Mouse (Mus musculus): ENCODE results near the gene Ippk. TPM values are rescaled to one million over a fixed set of nuclear protein-coding genes. Genes with fewer than 3 reads are reported as not detected.

Ippk gene
- polyA plus RNA-seq, 1 experiment from 2014 or later = 17.9 TPM

GRCm38 (mm10) chr13:49421959-49422358 lies 910 bp downstream of the Ippk start:
- 10% methylated on average over 4 of the region's 4 CpGs for WGBS
- H3K27ac ChIP-seq (ENCODE audit: low read length) = no peak overlapping the region
- no peaks in the 10 kb centered on the region for H3K27me3 ChIP-seq (ENCODE audit: insufficient read depth, low read length)
- H3K9ac ChIP-seq (replicated peaks; ENCODE audit: low read length) = peak overlapping the region; percentile 88
- no peak for ATAC-seq (ENCODE audit: low FRiP score, low TSS enrichment)
- peaks cover 24% of the 10 kb centered on the region for H3K4me1 ChIP-seq (ENCODE audit: insufficient read depth, low read length)
- H3K9me3 ChIP-seq (ENCODE audit: low read length) = no peaks in the 10 kb centered on the region
- peak overlapping the region; percentile 94 for H3K4me2 ChIP-seq (replicated peaks; ENCODE audit: low read depth, low read length)
- no peaks in the 10 kb centered on the region for H3K36me3 ChIP-seq (ENCODE audit: insufficient read depth, low read length)
- H3K4me3 ChIP-seq (ENCODE audit: low read length) = peak overlapping the region; percentile 95

DNA sequence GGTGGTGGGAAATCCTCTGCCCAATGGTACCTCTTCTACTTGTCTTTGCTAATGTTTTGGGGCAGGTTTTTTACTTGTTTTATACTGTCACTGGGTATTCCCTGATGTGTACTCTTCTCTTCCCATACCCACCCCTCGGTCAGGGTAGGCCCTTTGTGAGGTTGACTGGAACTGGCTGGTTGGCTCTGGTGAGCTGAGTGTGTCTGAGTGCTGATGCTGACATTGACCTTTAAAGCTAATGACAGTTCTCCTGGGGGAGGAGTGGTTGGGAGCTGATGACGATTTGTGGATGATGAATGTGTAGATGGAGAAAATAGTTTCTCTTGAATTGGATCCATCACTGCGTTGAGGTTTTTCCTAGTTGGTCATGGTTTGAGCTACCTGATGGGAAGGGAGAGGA lies 5.7 kb downstream of the Ippk start:
- Histone ChIP-seq H3K27me3 (ENCODE audit: insufficient read depth, low read length) (no peaks in the 10 kb centered on the region), H3K4me2 (replicated peaks; ENCODE audit: low read depth, low read length) (no peak overlapping the region), H3K9ac (replicated peaks; ENCODE audit: low read length) (no peak overlapping the region), H3K36me3 (ENCODE audit: insufficient read depth, low read length) (no peaks in the 10 kb centered on the region), H3K27ac (ENCODE audit: low read length) (no peak overlapping the region), H3K9me3 (ENCODE audit: low read length) (no peaks in the 10 kb centered on the region), H3K4me3 (ENCODE audit: low read length) (no peak overlapping the region), H3K4me1 (ENCODE audit: insufficient read depth, low read length) (peaks cover 24% of the 10 kb centered on the region)
- 88% methylated on average over 3 of the region's 3 CpGs for WGBS
- ATAC-seq (ENCODE audit: low FRiP score, low TSS enrichment) = no peak

- no peak overlapping the region for H3K27ac ChIP-seq (ENCODE audit: low read length)
- peaks cover 9% of the 10 kb centered on the region; the same call in 1 of the 2 replicates for H3K4me1 ChIP-seq (ENCODE audit: insufficient read depth, low read length)
- no peak for ATAC-seq (ENCODE audit: low FRiP score, low TSS enrichment)
- WGBS = 94% methylated on average over 1 of the region's 1 CpGs
- no peak overlapping the region for H3K4me3 ChIP-seq (ENCODE audit: low read length)
- H3K27me3 ChIP-seq (ENCODE audit: insufficient read depth, low read length) = no peaks in the 10 kb centered on the region
- peaks cover 4% of the 10 kb centered on the region; the same call in 1 of the 2 replicates for H3K36me3 ChIP-seq (ENCODE audit: insufficient read depth, low read length)
- H3K9ac ChIP-seq (replicated peaks; ENCODE audit: low read length) = no peak overlapping the region
- H3K9me3 ChIP-seq (ENCODE audit: low read length) = no peaks in the 10 kb centered on the region
- H3K4me2 ChIP-seq (replicated peaks; ENCODE audit: low read depth, low read length) = no peak overlapping the region
Observed at GRCm38 (mm10) chr13:49428042-49428675, 7.1 kb downstream of the Ippk start.

DNA sequence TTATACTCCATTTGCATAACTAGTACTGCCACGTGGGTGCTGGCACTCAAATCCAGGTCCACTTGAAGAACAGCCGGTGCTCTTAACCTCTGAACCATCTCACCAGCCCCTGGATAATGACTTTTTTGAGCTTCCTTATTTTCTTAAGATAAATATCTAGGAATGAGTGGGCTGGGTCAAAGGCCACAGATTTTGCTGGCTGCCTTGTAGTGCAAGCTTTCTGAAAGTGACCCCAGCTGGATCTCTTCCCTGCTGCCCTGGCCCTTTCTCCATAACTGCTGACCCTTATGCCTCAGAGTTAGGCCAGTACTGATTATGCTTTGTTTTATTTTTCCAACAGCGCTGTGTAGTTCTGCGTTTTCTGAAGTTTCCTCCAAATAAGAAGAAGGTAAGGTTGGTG lies 9.5 kb downstream of the Ippk start:
- Histone ChIP-seq H3K4me3 (ENCODE audit: low read length) (no peak overlapping the region), H3K9ac (replicated peaks; ENCODE audit: low read length) (no peak overlapping the region), H3K4me2 (replicated peaks; ENCODE audit: low read depth, low read length) (no peak overlapping the region), H3K27ac (ENCODE audit: low read length) (no peak overlapping the region), H3K4me1 (ENCODE audit: insufficient read depth, low read length) (0 out of 2 replicates have a peak, but pooled peaks cover 7% of the 10 kb centered on the region), H3K36me3 (ENCODE audit: insufficient read depth, low read length) (peaks cover 10% of the 10 kb centered on the region), H3K27me3 (ENCODE audit: insufficient read depth, low read length) (no peaks in the 10 kb centered on the region), H3K9me3 (ENCODE audit: low read length) (no peaks in the 10 kb centered on the region)
- WGBS = 46% methylated on average over 4 of the region's 4 CpGs
- ATAC-seq (ENCODE audit: low FRiP score, low TSS enrichment) = no peak

- Histone ChIP-seq H3K36me3 (ENCODE audit: insufficient read depth, low read length) (peaks cover 29% of the 10 kb centered on the region), H3K9me3 (ENCODE audit: low read length) (no peaks in the 10 kb centered on the region), H3K4me1 (ENCODE audit: insufficient read depth, low read length) (0 out of 2 replicates have a peak, but pooled peaks cover 7% of the 10 kb centered on the region), H3K9ac (replicated peaks; ENCODE audit: low read length) (no peak overlapping the region), H3K4me3 (ENCODE audit: low read length) (no peak overlapping the region), H3K27me3 (ENCODE audit: insufficient read depth, low read length) (no peaks in the 10 kb centered on the region), H3K4me2 (replicated peaks; ENCODE audit: low read depth, low read length) (no peak overlapping the region), H3K27ac (ENCODE audit: low read length) (no peak overlapping the region)
- WGBS = 88% methylated on average over 2 of the region's 2 CpGs
- no peak for ATAC-seq (ENCODE audit: low FRiP score, low TSS enrichment)
Observed at GRCm38 (mm10) chr13:49433268-49434029, 12.4 kb downstream of the Ippk start.

DNA sequence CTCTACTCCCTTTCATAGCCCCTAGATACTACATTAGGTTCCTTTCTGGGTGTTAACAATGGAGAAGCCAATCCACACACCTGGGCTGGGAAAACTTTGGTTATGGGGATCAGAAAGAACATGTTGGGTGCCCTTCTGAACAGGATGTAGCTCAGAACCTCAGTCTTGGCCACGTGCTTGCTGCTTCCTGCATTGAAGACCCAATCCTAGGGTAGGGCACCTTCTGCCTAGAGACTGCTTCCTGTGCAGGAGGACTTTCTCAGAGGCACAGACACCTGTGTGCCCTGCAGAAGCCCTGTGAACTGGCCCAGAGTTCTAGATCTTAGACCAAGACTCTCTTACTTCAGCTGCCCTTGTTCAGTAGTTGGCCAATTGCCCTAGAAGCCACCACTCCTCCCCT lies 14.7 kb downstream of the Ippk start:
- WGBS = 64% methylated on average over 1 of the region's 1 CpGs
- peaks cover 29% of the 10 kb centered on the region for H3K36me3 ChIP-seq (ENCODE audit: insufficient read depth, low read length)
- ATAC-seq (ENCODE audit: low FRiP score, low TSS enrichment) = no peak

DNA sequence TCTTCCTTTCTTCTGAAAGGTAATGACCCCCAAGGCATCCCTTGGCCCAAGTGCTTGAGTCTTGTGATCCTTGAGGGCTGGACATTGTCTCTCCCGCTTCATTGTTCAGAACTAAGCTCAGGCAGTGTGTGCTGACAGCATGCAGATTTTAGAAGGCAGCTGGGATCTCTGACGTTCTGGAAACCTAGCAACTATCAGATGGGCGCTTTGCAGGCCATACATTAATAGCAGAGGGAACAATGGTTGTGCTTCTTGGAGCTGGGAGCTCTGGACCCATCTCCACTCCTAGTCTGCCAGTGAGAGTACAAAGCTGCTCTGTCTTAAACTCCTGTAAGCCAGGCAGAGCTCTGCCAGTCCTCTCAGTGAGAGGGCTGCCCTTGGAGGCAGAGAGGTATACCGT lies 15.1 kb downstream of the Ippk start:
- Histone ChIP-seq H3K9ac (replicated peaks; ENCODE audit: low read length) (no peak overlapping the region), H3K27me3 (ENCODE audit: insufficient read depth, low read length) (no peaks in the 10 kb centered on the region), H3K27ac (ENCODE audit: low read length) (no peak overlapping the region), H3K4me2 (replicated peaks; ENCODE audit: low read depth, low read length) (no peak overlapping the region), H3K36me3 (ENCODE audit: insufficient read depth, low read length) (peaks cover 29% of the 10 kb centered on the region), H3K9me3 (ENCODE audit: low read length) (no peaks in the 10 kb centered on the region), H3K4me3 (ENCODE audit: low read length) (no peak overlapping the region), H3K4me1 (ENCODE audit: insufficient read depth, low read length) (no peaks in the 10 kb centered on the region)
- 84% methylated on average over 4 of the region's 4 CpGs for WGBS
- ATAC-seq (ENCODE audit: low FRiP score, low TSS enrichment) = no peak

More for the DNA sequence above, 14.7 kb downstream of the Ippk start:
- Histone ChIP-seq H3K9me3 (ENCODE audit: low read length) (no peaks in the 10 kb centered on the region), H3K4me1 (ENCODE audit: insufficient read depth, low read length) (0 out of 2 replicates have a peak, but pooled peaks cover 2% of the 10 kb centered on the region), H3K4me3 (ENCODE audit: low read length) (no peak overlapping the region), H3K27me3 (ENCODE audit: insufficient read depth, low read length) (no peaks in the 10 kb centered on the region), H3K27ac (ENCODE audit: low read length) (no peak overlapping the region), H3K9ac (replicated peaks; ENCODE audit: low read length) (no peak overlapping the region), H3K4me2 (replicated peaks; ENCODE audit: low read depth, low read length) (no peak overlapping the region)

GRCm38 (mm10) chr13:49444451-49444850 lies 23.4 kb downstream of the Ippk start:
- Histone ChIP-seq H3K4me2 (replicated peaks; ENCODE audit: low read depth, low read length) (no peak overlapping the region), H3K9ac (replicated peaks; ENCODE audit: low read length) (no peak overlapping the region), H3K4me1 (ENCODE audit: insufficient read depth, low read length) (no peaks in the 10 kb centered on the region), H3K27me3 (ENCODE audit: insufficient read depth, low read length) (no peaks in the 10 kb centered on the region), H3K27ac (ENCODE audit: low read length) (no peak overlapping the region), H3K36me3 (ENCODE audit: insufficient read depth, low read length) (peaks cover 27% of the 10 kb centered on the region), H3K4me3 (ENCODE audit: low read length) (no peak overlapping the region), H3K9me3 (ENCODE audit: low read length) (no peaks in the 10 kb centered on the region)
- no peak for ATAC-seq (ENCODE audit: low FRiP score, low TSS enrichment)
- 96% methylated on average over 6 of the region's 6 CpGs for whole genome bisulfite sequencing

DNA sequence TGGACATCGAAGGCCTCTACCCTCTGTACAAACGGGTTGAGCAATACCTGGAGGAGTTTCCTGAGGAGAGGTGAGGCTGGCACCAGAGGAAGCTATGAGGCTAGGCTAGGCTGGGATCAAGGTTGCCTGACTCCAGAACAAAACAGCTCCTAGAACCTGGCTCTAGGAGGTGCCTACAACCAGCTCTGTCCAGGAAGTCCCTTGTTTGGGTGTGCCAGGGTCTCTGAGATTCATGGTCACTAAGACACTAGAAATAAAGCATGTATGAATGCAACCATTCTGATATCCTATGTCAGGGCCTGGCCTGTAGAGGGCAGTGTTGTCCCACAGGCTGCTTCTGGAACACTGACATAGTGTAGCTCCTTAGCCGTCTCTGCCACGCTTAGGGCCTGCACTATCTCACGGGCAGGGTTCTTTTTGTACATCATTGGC lies 28.3 kb downstream of the Ippk start:
- 41% methylated on average over 5 of the region's 5 CpGs for WGBS
- Histone ChIP-seq H3K9me3 (ENCODE audit: low read length) (no peaks in the 10 kb centered on the region), H3K4me3 (ENCODE audit: low read length) (no peak overlapping the region), H3K27me3 (ENCODE audit: insufficient read depth, low read length) (no peaks in the 10 kb centered on the region), H3K27ac (ENCODE audit: low read length) (no peak overlapping the region), H3K4me1 (ENCODE audit: insufficient read depth, low read length) (no peaks in the 10 kb centered on the region), H3K36me3 (ENCODE audit: insufficient read depth, low read length) (peaks cover 21% of the 10 kb centered on the region), H3K9ac (replicated peaks; ENCODE audit: low read length) (no peak overlapping the region), H3K4me2 (replicated peaks; ENCODE audit: low read depth, low read length) (no peak overlapping the region)
- peak; percentile 86 for ATAC-seq (ENCODE audit: low FRiP score, low TSS enrichment)

DNA sequence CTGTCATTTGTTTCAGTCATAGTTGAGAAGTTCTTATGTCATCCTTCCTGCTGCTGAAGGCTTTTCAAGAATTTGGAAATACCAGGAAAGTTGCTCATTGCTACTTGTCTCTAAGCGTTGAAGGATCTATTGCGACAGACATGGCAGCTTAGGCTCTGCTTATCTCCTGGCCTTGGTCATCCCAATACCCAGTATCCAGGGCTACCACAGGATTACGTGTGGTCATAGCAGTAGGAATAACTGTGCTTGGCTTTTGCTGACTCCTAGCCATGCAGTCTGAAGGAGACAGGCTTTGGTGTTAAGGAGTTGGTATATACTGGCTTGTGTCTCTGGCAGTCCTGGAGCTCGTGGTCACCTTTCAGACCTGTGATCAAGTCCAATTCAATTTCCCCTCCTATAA lies 39.2 kb downstream of the Ippk start:
- Histone ChIP-seq H3K36me3 (ENCODE audit: insufficient read depth, low read length) (peaks cover 38% of the 10 kb centered on the region), H3K9ac (replicated peaks; ENCODE audit: low read length) (no peak overlapping the region), H3K4me2 (replicated peaks; ENCODE audit: low read depth, low read length) (no peak overlapping the region), H3K4me3 (ENCODE audit: low read length) (no peak overlapping the region), H3K4me1 (ENCODE audit: insufficient read depth, low read length) (no peaks in the 10 kb centered on the region), H3K9me3 (ENCODE audit: low read length) (no peaks in the 10 kb centered on the region), H3K27ac (ENCODE audit: low read length) (no peak overlapping the region), H3K27me3 (ENCODE audit: insufficient read depth, low read length) (no peaks in the 10 kb centered on the region)
- ATAC-seq (ENCODE audit: low FRiP score, low TSS enrichment) = no peak
- 84% methylated on average over 4 of the region's 4 CpGs for WGBS

All from kidney, embryonic 16.5 days (tissue).